Mouse (Mus musculus) limb, embryonic 14.5 days (tissue): ENCODE measurements around the gene Nek4. TPM values are rescaled to one million over a fixed set of nuclear protein-coding genes. Genes with fewer than 3 reads are reported as not detected.

Experiments used
- ATAC-seq: fragments of 200-750 bp; cut with Nextera tagmentation; 2 replicates; pipeline ENCODE4 v1.8.0; 2017; ENCODE audit warnings: low read depth, moderate number of reproducible peaks, moderate TSS enrichment; ENCODE audit not compliant: low FRiP score
- DNase-seq: peaks from one replicate; pipeline ENCODE4 v3.0.0-alpha.2; 2015; ENCODE audit warnings: low spot score
- H3K27ac ChIP-seq: fragments of 300-500 bp; sonication (generic); replicated peaks from 2 replicates; pipeline ENCODE4 v1.5.1; 2014; ENCODE audit warnings: low read depth, mild to moderate bottlenecking, low read length, moderate library complexity, mixed read lengths
- H3K27me3 ChIP-seq: fragments of 300-500 bp; sonication (generic); 2 replicates; pipeline ENCODE4 v1.6.1; 2014; ENCODE audit warnings: low read length, mixed read lengths; ENCODE audit not compliant: control insufficient read depth, insufficient read depth
- H3K36me3 ChIP-seq: fragments of 300-500 bp; sonication (generic); 2 replicates; pipeline ENCODE4 v1.6.1; 2014; ENCODE audit warnings: mild to moderate bottlenecking, low read length, moderate library complexity, mixed read lengths; ENCODE audit not compliant: control insufficient read depth, insufficient read depth
- H3K4me1 ChIP-seq: fragments of 300-500 bp; sonication (generic); 2 replicates; pipeline ENCODE4 v1.6.1; 2014; ENCODE audit warnings: antibody characterized with exemption, low read length, mixed read lengths; ENCODE audit not compliant: control insufficient read depth, insufficient read depth
- H3K4me2 ChIP-seq: fragments of 300-500 bp; sonication (generic); replicated peaks from 2 replicates; pipeline ENCODE4 v1.6.1; 2014; ENCODE audit warnings: low read depth, mild to moderate bottlenecking, low read length, moderate library complexity; ENCODE audit not compliant: severe bottlenecking
- H3K4me3 ChIP-seq: fragments of 300-500 bp; sonication (generic); replicated peaks from 2 replicates; pipeline ENCODE4 v1.5.1; 2014; ENCODE audit warnings: low read length
- H3K9ac ChIP-seq: fragments of 300-500 bp; sonication (generic); 2 replicates; pipeline ENCODE4 v1.6.1; 2014; ENCODE audit warnings: mild to moderate bottlenecking, low read depth, low read length, moderate library complexity; ENCODE audit not compliant: severe bottlenecking
- H3K9me3 ChIP-seq: fragments of 300-500 bp; sonication (generic); 2 replicates; pipeline ENCODE4 v1.6.1; 2016; ENCODE audit warnings: low read length; ENCODE audit not compliant: control insufficient read depth
- POLR2A ChIP-seq: fragments of 200-500 bp; IDR thresholded peaks from 2 replicates; pipeline ENCODE4 v1.8.0; 2012; ENCODE audit warnings: inconsistent platforms, mild to moderate bottlenecking, moderate library complexity, borderline replicate concordance; ENCODE audit not compliant: insufficient read depth, insufficient read length; ENCODE audit errors: extremely low read depth
- WGBS: fragments of 180-500 bp; shearing (Covaris S2); extraction: QIAGEN DNeasy Blood & Tissue Kit; methylation state at CpG from one replicate; pipeline ENCODE4 v1.1.7; 2014; 5-methylcytosine and 5-hydroxymethylcytosine counted together
- polyA plus RNA-seq, 2 experiments: library from polyadenylated mRNA; depleted of rRNA in 1 of 2; stranded (reverse) in 1 of 2; unstranded in 1 of 2; fragments of >200 nt; fragmentation: Nextera tagmentation in 1 of 2; extraction: Ambion mirVana in 1 of 2; gene quantifications; 2 replicates each; pipeline versions ENCODE4 v1.2.1 to v1.2.3; 2012 to 2014

Gene Nek4
- polyA plus RNA-seq, 2 experiments = 8.0 to 8.8 TPM

DNA sequence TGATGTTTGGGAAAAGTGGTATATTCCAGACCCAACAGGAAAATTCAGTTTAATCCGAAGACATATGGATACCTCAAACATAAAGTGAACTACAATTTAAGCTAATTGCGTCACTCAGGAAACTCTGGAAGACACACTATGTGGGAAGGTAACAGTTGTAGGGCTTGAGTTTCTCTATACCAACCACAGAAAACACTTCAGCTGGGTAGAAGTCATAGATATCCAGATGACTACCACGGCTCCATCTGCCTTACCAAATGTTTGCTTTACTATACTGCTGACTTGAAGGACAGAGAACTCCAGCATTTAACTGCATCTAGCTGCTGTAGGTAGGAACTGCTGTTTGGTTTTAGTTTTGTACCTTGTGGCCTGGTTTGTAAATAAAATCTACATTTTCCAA, 60.4 kb downstream of the Nek4 start:
- no peak overlapping the region for H3K4me2 ChIP-seq
- ATAC-seq = no peak
- no peak for DNase-seq
- no peaks in the 10 kb centered on the region for H3K4me1 ChIP-seq
- no peak for TF ChIP-seq POLR2A
- no peak overlapping the region for H3K27ac ChIP-seq
- H3K9me3 ChIP-seq = no peaks in the 10 kb centered on the region
- no peak overlapping the region for H3K4me3 ChIP-seq
- H3K9ac ChIP-seq = no peak overlapping the region
- 89% methylated on average over 3 of the region's 3 CpGs for WGBS
- H3K27me3 ChIP-seq = no peaks in the 10 kb centered on the region
- H3K36me3 ChIP-seq = peaks cover 84% of the 10 kb centered on the region

GRCm38 (mm10) chr14:31013928-31014327, 62.8 kb downstream of the Nek4 start:
- 97% methylated on average over 2 of the region's 2 CpGs for WGBS

DNA sequence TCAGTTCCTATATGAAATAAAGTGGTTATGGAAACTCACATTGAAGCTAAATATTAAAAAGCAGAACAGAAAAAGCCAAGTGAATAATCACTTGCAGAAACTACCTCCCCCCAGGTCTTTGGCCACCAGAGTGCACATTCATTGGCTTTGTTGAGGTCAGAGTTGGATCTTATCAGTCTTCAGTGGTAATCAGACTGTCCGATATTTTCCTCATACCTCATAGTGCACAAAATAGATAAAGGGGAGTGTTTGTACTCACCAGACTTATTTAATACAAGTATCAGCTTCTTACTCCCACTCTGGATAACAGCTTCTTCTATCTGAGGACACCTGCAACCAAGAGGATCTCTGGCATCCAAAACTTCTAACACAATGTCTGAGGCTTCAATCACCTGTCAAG, 64.9 kb downstream of the Nek4 start:
- WGBS = 96% methylated on average over 1 of the region's 1 CpGs
- Histone ChIP-seq H3K36me3 (peaks cover 65% of the 10 kb centered on the region), H3K9me3 (no peaks in the 10 kb centered on the region), H3K4me2 (no peak overlapping the region), H3K27ac (no peak overlapping the region), H3K4me3 (no peak overlapping the region), H3K4me1 (peaks cover 13% of the 10 kb centered on the region), H3K27me3 (no peaks in the 10 kb centered on the region), H3K9ac (no peak overlapping the region)
- DNase-seq (no peak), ATAC-seq (no peak)
- TF ChIP-seq POLR2A = no peak

More at GRCm38 (mm10) chr14:31013928-31014327, 62.8 kb downstream of the Nek4 start:
- TF ChIP-seq POLR2A = no peak
- Histone ChIP-seq H3K27ac (no peak overlapping the region), H3K27me3 (no peaks in the 10 kb centered on the region), H3K36me3 (peaks cover 85% of the 10 kb centered on the region), H3K4me2 (no peak overlapping the region), H3K4me1 (peaks cover 10% of the 10 kb centered on the region), H3K4me3 (no peak overlapping the region), H3K9ac (no peak overlapping the region), H3K9me3 (no peaks in the 10 kb centered on the region)
- DNase-seq (no peak), ATAC-seq (no peak)

DNA sequence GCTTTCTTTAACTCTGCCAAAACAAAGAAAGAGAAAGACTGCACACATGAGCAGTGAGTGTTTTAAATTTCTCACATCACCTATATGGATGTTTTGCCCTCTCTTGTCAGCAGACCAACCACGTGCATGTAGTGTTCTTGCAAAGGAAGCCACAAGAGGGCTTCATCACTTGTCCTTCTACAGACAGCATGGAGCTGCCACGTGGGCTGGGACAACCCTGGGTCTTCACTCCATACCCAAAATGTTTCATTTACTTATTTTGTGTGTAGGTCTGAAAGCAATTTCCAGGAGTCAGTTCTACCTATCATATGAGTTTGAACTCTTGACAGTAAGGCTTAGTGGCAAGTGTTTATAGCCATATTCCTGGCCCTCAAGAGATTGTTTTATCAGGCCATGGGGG, 66.7 kb downstream of the Nek4 start:
- Histone ChIP-seq H3K4me2 (peak overlapping the region; percentile 65), H3K4me1 (peaks cover 13% of the 10 kb centered on the region), H3K9me3 (no peaks in the 10 kb centered on the region), H3K27me3 (no peaks in the 10 kb centered on the region), H3K9ac (peak overlapping the region; percentile 95), H3K36me3 (peaks cover 52% of the 10 kb centered on the region), H3K4me3 (peak overlapping the region; percentile 48), H3K27ac (no peak overlapping the region)
- no peak for TF ChIP-seq POLR2A
- DNase-seq (no peak), ATAC-seq (no peak)
- 0% methylated on average over 2 of the region's 2 CpGs for WGBS

DNA sequence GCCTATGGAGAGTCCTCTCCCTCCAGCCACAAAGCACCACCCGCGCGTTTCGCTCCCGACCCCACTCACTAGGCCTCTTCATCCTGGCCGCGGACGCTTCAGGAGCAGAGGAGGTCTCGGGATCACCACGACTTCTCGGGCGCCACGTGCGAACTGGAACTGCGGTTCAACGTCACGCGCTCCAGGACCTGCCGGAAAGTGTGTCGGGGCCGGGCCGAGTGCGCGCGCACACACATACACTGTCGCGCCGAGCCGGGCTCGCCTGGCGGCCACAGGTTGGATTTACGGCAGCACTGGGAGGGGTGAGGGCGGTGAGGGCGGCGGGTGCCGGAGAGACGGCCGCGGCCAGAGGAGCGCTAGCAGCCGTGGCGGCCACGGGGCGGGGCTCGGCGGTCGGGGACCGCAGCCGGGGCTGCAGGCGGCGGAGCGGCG, 67.7 kb downstream of the Nek4 start, which contains the start of the genes Pbrm1 and Gnl3:
Pbrm1 (plus strand) TSS at position 279 of the 432 bp plus-strand sequence.
Gnl3 (minus strand) TSS at position 293 of the 432 bp plus-strand sequence.
- H3K4me2 ChIP-seq = peak within 1 kb of the TSS; percentile 65
- 0 out of 2 replicates have a peak, but pooled peaks have one; percentile 57 for TF ChIP-seq POLR2A
- peaks cover 13% of the 10 kb centered on the region for H3K4me1 ChIP-seq
- H3K27me3 ChIP-seq = no peaks in the 10 kb centered on the region
- 0% methylated on average over 40 of the region's 53 CpGs for WGBS
- peak within 1 kb of the TSS; percentile 97 for H3K27ac ChIP-seq
- peak within 1 kb of the TSS; percentile 95 for H3K9ac ChIP-seq
- H3K9me3 ChIP-seq = no peaks in the 10 kb centered on the region
- DNase-seq (peak; percentile 96), ATAC-seq (peak; percentile 97)
- H3K36me3 ChIP-seq = peaks cover 43% of the 10 kb centered on the region
- peak within 1 kb of the TSS; percentile 48 for H3K4me3 ChIP-seq
